Mouse (Mus musculus): Measurements from ENCODE around the gene Coq7. TPM values are rescaled to one million over a fixed set of nuclear protein-coding genes. Genes with fewer than 3 reads are reported as not detected.

Gene Coq7
- polyA plus RNA-seq, 1 experiment: 36.2 TPM

- Histone ChIP-seq H3K36me3 (ENCODE audit: control insufficient read depth, insufficient read depth) (no peaks in the 10 kb centered on the region), H3ac (ENCODE audit: control insufficient read depth, insufficient read length) (no peak overlapping the region), H3K79me2 (ENCODE audit: control insufficient read depth, insufficient read depth) (no peaks in the 10 kb centered on the region), H3K4me2 (ENCODE audit: low read depth) (peak overlapping the region; percentile 8), H3K4me3 (no peak overlapping the region), H3K27me3 (ENCODE audit: control insufficient read depth, insufficient read depth, insufficient read length) (no peaks in the 10 kb centered on the region)
- TF ChIP-seq CEBPB (IDR thresholded peaks at IDR 0.05; ENCODE audit: insufficient read depth, poor library complexity, severe bottlenecking) (no peak), MAX (IDR thresholded peaks at IDR 0.05; ENCODE audit: low read depth) (no peak), REST (IDR thresholded peaks at IDR 0.05; ENCODE audit: insufficient read depth, insufficient read length) (no peak), SRF (IDR thresholded peaks at IDR 0.05; ENCODE audit: control insufficient read depth, insufficient read length, low read depth) (no peak), USF1 (IDR thresholded peaks at IDR 0.05; ENCODE audit: low read depth) (no peak), POLR2A (IDR thresholded peaks at IDR 0.05; ENCODE audit: insufficient read length, low read depth) (no peak)
Measured at GRCm38 (mm10) chr7:118476428-118476827, 56.7 kb downstream of the Coq7 start.

DNA sequence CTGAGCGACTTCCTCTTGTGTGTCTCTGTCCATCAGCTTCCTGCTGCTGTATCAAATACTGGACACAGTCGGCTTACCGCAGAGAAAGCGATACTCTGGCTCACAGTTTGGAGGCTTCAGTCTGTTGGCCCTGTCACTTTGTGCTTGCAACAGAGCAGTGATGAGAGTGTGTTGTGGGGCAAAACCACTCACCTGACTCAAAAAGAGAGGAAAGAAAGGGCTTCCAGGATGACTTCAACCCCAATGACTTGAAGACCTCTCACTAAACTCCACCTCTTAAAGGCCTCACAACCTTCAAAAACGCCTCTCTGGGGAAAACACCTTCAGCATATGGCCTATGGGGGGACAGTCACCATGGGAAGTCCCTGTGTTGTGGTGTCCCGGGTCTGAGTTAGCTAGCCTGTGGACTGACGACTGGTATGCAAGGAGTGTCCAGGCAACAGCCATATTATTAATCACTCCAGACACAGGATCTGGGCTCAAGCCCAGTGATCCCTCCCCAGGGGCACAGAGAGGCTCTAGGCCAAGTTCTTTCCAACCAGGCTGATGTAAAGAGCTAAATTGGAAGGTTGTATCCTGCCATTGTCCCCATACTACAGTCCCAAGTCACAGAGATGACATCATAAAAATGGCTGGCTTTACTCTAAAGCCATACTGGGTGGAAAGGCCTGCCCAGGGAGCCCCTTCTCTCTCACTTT, 58.0 kb downstream of the Coq7 start:
- H3K79me2 ChIP-seq (ENCODE audit: control insufficient read depth, insufficient read depth): no peaks in the 10 kb centered on the region
- TF ChIP-seq CEBPB (IDR thresholded peaks at IDR 0.05; ENCODE audit: insufficient read depth, poor library complexity, severe bottlenecking): no peak
- TF ChIP-seq SRF (IDR thresholded peaks at IDR 0.05; ENCODE audit: control insufficient read depth, insufficient read length, low read depth): no peak
- TF ChIP-seq MYOD1 (IDR thresholded peaks at IDR 0.05; ENCODE audit: control insufficient read depth in 1 of 3, insufficient read length in 2 of 3, low read depth in 2 of 3): no peak
- no peak for TF ChIP-seq POLR2A (IDR thresholded peaks at IDR 0.05; ENCODE audit: insufficient read length, low read depth)
- TF ChIP-seq TCF3 (IDR thresholded peaks at IDR 0.05; ENCODE audit: insufficient read length, low read depth): no peak
- TF ChIP-seq REST (IDR thresholded peaks at IDR 0.05; ENCODE audit: insufficient read depth, insufficient read length): no peak
- TF ChIP-seq POLR2AphosphoS2 (IDR thresholded peaks at IDR 0.05; ENCODE audit: insufficient read length, low read depth): no peak
- no peak for TF ChIP-seq MYOG (IDR thresholded peaks at IDR 0.05; ENCODE audit: control insufficient read depth in 1 of 3, insufficient read depth in 1 of 3, insufficient read length in 2 of 3, low read depth in 2 of 3)
- TF ChIP-seq USF1 (IDR thresholded peaks at IDR 0.05; ENCODE audit: low read depth): no peak
- no peak for TF ChIP-seq MAX (IDR thresholded peaks at IDR 0.05; ENCODE audit: low read depth)
- no peak for TF ChIP-seq TCF12 (IDR thresholded peaks at IDR 0.05; ENCODE audit: insufficient read depth, poor library complexity, severe bottlenecking)
- no peak for TF ChIP-seq E2F4 (IDR thresholded peaks at IDR 0.05; ENCODE audit: insufficient read depth)

DNA sequence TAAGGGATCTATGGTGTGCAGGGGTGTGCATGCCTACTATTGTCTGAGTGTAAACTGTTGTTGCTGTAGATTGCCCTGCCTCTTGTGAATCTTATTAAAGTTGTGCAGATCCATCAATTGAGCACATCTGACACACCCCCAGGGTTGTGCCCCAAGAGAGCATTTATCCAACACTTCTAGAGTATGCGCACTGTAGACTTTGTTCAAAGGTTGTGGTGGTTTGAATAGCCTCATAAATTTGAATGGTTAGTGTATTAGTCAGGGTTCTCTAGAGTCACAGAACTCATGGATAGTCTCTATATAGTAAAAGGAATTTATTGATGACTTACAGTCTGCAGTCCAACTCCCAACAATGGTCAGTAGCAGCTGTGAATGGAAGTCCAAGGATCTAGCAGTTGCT, 60.3 kb downstream of the Coq7 start:
- H3K36me3 ChIP-seq (ENCODE audit: control insufficient read depth, insufficient read depth): no peaks in the 10 kb centered on the region
- H3ac ChIP-seq (ENCODE audit: control insufficient read depth, insufficient read length): no peak overlapping the region
- TF ChIP-seq MYOG (IDR thresholded peaks at IDR 0.05; ENCODE audit: control insufficient read depth in 1 of 3, insufficient read depth in 1 of 3, insufficient read length in 2 of 3, low read depth in 2 of 3) (no peak), POLR2A (IDR thresholded peaks at IDR 0.05; ENCODE audit: insufficient read length, low read depth) (no peak), MAX (IDR thresholded peaks at IDR 0.05; ENCODE audit: low read depth) (no peak), MYOD1 (IDR thresholded peaks at IDR 0.05; ENCODE audit: control insufficient read depth in 1 of 3, insufficient read length in 2 of 3, low read depth in 2 of 3) (no peak), SRF (IDR thresholded peaks at IDR 0.05; ENCODE audit: control insufficient read depth, insufficient read length, low read depth) (no peak), CEBPB (IDR thresholded peaks at IDR 0.05; ENCODE audit: insufficient read depth, poor library complexity, severe bottlenecking) (no peak), E2F4 (IDR thresholded peaks at IDR 0.05; ENCODE audit: insufficient read depth) (no peak), TCF12 (IDR thresholded peaks at IDR 0.05; ENCODE audit: insufficient read depth, poor library complexity, severe bottlenecking) (no peak), USF1 (IDR thresholded peaks at IDR 0.05; ENCODE audit: low read depth) (no peak), POLR2AphosphoS2 (IDR thresholded peaks at IDR 0.05; ENCODE audit: insufficient read length, low read depth) (no peak), TCF3 (IDR thresholded peaks at IDR 0.05; ENCODE audit: insufficient read length, low read depth) (no peak), REST (IDR thresholded peaks at IDR 0.05; ENCODE audit: insufficient read depth, insufficient read length) (no peak)
- H3K79me2 ChIP-seq (ENCODE audit: control insufficient read depth, insufficient read depth): no peaks in the 10 kb centered on the region
- H3K4me3 ChIP-seq: no peak overlapping the region
- H3K4me2 ChIP-seq (ENCODE audit: low read depth): no peak overlapping the region
- H3K27me3 ChIP-seq (ENCODE audit: control insufficient read depth, insufficient read depth, insufficient read length): no peaks in the 10 kb centered on the region

More for the DNA sequence above, 58.0 kb downstream of the Coq7 start:
- Histone ChIP-seq H3ac (ENCODE audit: control insufficient read depth, insufficient read length) (no peak overlapping the region), H3K27me3 (ENCODE audit: control insufficient read depth, insufficient read depth, insufficient read length) (no peaks in the 10 kb centered on the region), H3K36me3 (ENCODE audit: control insufficient read depth, insufficient read depth) (no peaks in the 10 kb centered on the region), H3K4me3 (no peak overlapping the region), H3K4me2 (ENCODE audit: low read depth) (no peak overlapping the region)

DNA sequence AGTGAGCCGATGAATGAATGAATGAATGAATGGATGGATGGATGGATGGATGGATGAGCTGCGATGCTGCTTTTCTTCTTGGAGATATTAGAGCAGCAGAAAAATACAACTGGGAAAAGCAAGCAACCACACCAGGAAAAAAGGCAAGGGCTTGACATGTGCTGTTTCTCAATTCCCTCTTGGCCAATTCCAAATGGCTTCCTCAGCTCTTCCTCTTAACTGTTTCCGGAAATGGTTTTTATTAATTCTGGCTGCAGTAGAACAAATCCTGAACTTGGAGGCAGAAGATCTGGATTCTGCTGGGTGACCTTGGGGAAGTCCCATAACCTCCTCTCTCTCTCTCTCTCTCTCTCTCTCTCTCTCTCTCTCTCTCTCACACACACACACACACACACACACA, 65.1 kb downstream of the Coq7 start:
- Histone ChIP-seq H3K4me3 (no peak overlapping the region), H3K27me3 (ENCODE audit: control insufficient read depth, insufficient read depth, insufficient read length) (no peaks in the 10 kb centered on the region), H3K4me2 (ENCODE audit: low read depth) (no peak overlapping the region), H3ac (ENCODE audit: control insufficient read depth, insufficient read length) (no peak overlapping the region), H3K79me2 (ENCODE audit: control insufficient read depth, insufficient read depth) (no peaks in the 10 kb centered on the region), H3K36me3 (ENCODE audit: control insufficient read depth, insufficient read depth) (no peaks in the 10 kb centered on the region)
- TF ChIP-seq USF1 (IDR thresholded peaks at IDR 0.05; ENCODE audit: low read depth) (no peak), MAX (IDR thresholded peaks at IDR 0.05; ENCODE audit: low read depth) (no peak), SRF (IDR thresholded peaks at IDR 0.05; ENCODE audit: control insufficient read depth, insufficient read length, low read depth) (no peak), CEBPB (IDR thresholded peaks at IDR 0.05; ENCODE audit: insufficient read depth, poor library complexity, severe bottlenecking) (no peak), TCF12 (IDR thresholded peaks at IDR 0.05; ENCODE audit: insufficient read depth, poor library complexity, severe bottlenecking) (no peak), MYOD1 (IDR thresholded peaks at IDR 0.05; ENCODE audit: control insufficient read depth in 1 of 3, insufficient read length in 2 of 3, low read depth in 2 of 3) (no peak), E2F4 (IDR thresholded peaks at IDR 0.05; ENCODE audit: insufficient read depth) (no peak), POLR2AphosphoS2 (IDR thresholded peaks at IDR 0.05; ENCODE audit: insufficient read length, low read depth) (no peak), MYOG (IDR thresholded peaks at IDR 0.05; ENCODE audit: control insufficient read depth in 1 of 3, insufficient read depth in 1 of 3, insufficient read length in 2 of 3, low read depth in 2 of 3) (no peak), REST (IDR thresholded peaks at IDR 0.05; ENCODE audit: insufficient read depth, insufficient read length) (no peak), POLR2A (IDR thresholded peaks at IDR 0.05; ENCODE audit: insufficient read length, low read depth) (no peak), TCF3 (IDR thresholded peaks at IDR 0.05; ENCODE audit: insufficient read length, low read depth) (no peak)
